Mouse (Mus musculus): Measurements from ENCODE around the gene Olfr963.
"Not testable (repeated sequence)": the region's sequence is repeated elsewhere in the genome, so short reads cannot be mapped to it uniquely, and the experiment has no call there.

Olfr963 gene

DNA sequence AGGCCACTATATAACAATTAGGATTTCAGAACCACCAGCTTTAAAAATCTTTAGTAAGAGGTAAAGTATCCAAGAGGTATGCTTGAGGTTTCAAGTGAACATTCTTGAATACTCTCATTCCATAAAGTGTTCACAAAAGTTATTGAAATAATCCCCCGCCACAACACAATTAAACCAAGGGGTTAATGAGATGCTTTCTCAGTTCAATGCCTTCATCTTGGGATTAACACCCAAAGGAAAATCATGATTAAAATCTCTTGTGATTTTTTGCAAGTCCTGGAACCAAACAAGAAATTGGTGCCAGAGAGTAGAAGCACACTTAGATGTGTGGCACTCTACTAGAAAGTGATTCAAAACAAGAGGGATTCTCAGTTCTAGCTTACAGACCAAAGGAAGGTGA lies at the start of gene Olfr963:
Olfr963 (plus strand) TSS at position 301 of the 400 bp plus-strand sequence.
- DNase-seq: no peak

GRCm38 (mm10) chr9:39621073-39621472 lies 45.9 kb upstream of the Olfr963 start, which contains the start of gene Olfr960:
TSS of gene Olfr960 (plus strand) at chr9:39621373.
- no peak for DNase-seq

- DNase-seq: no peak
These were observed 43.2 kb upstream of the Olfr963 start for GRCm38 (mm10) chr9:39623783-39624182.

- peak; percentile 44 for DNase-seq
These were observed 42.3 kb upstream of the Olfr963 start for GRCm38 (mm10) chr9:39624711-39625110.

- no peak for DNase-seq
These were observed 37.9 kb upstream of the Olfr963 start for GRCm38 (mm10) chr9:39629069-39629468.

GRCm38 (mm10) chr9:39633913-39634594 lies 33.0 kb upstream of the Olfr963 start:
- peak; percentile 52 for DNase-seq

DNA sequence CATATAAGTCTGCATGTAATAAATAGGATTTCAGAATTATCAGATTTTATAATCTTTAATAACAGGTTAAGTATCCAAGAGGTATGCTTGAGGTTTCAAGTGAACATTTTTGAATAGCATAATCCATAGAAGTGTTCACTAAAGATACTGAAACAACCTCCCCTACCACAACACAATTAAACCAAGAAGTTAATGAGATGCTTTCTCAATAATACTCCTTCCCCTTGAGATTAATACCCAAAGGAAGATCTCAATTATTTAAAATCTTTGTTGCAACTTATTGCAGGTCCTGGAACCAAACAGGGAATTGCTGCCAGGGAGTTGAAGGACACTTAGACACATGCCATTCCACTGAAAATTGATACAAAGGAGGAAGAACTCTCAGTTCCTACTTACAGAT lies 22.2 kb upstream of the Olfr963 start, which contains the start of gene Olfr961:
Olfr961 (plus strand) TSS at position 301 of the 400 bp plus-strand sequence.
- DNase-seq: no peak

DNA sequence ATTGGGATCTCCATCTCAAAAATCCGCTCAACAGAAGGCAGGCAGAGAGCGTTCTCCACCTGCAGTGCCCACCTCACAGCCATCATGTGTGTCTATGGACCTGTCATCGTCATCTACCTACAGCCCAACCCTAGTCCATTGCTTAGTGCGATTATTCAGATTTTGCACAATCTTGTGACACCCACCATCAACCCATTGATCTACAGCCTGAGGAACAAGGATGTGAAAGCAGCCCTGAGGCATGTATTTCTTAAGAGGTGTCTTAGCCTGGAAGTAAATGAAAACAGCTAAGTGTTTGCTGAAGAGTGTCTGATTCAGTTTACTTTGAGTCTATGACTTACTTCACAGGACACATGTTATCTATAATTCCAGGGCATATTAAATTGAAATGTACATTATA lies 19.6 kb upstream of the Olfr963 start:
- no peak for DNase-seq

DNA sequence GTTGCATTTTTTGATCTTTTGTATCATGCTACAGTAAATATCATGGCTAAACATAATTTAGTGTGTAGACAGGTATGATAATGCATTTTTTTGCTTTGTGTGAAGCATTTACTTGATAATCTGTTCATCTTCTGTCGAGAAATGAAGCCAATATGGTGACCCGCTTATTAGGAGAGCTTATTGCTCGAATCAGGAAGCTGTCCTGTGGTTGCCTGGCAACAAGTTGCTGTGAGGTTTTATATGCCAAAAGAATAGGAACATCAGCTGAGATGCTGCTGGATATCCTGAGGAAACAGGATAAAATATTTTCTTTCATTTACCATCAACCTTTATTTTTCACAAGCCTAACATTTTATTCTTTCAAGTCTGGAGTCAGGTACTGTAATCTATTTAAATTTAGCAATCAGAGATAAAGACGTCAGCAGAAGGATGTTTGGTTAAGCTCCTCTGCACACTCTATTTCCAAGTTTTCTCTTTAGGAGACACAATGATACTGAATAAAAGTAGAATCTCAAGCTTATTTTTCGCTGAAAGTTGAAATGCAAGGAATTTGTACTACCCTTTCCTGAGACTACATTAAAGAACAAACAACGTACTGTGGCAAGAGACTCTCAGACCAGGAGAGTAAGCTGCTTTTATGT lies 12.1 kb upstream of the Olfr963 start:
- DNase-seq: no peak

- DNase-seq: no peak
These were observed 2.7 kb downstream of the Olfr963 start for GRCm38 (mm10) chr9:39669723-39670122.

DNA sequence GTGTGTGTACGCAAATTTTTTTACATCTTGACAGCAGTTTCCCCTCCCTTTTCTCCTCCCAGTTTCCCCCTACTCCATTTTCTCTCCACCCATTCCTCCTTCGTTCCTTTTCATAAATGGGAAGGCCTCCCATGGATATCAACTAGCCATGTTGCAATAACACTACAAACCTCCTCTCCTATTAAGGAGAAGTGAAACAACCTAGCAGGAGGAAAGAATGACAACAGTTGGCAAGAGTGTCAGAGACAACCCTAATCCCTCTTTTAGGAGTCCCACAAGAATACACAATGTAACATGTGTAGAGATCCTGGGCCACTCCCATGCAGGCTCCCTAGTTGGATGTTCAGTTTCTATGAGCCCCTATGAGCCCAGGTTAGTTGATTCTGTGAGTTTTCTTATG lies 7.8 kb downstream of the Olfr963 start:
- no peak for DNase-seq

GRCm38 (mm10) chr9:39678557-39678956 lies 11.6 kb downstream of the Olfr963 start:
- no peak for DNase-seq

DNA sequence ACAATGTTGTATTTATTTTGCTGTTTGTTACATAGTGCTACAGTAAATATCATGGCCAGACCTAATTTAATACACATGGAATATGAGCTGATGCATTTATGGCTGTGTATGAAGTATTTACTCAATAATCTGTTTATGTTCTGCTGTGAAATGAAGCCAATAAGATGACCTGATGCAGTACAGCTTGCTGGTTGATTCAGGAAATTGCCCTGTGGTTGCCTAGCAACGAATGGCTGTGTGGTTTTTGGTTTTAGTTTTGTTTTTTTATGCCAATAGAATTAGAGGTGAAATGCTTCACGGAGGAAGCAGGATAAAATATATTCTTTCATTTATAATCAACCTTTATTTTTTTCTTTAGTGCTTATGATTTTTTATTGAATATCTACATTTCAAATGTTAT lies 12.3 kb downstream of the Olfr963 start:
- DNase-seq: no peak

DNA sequence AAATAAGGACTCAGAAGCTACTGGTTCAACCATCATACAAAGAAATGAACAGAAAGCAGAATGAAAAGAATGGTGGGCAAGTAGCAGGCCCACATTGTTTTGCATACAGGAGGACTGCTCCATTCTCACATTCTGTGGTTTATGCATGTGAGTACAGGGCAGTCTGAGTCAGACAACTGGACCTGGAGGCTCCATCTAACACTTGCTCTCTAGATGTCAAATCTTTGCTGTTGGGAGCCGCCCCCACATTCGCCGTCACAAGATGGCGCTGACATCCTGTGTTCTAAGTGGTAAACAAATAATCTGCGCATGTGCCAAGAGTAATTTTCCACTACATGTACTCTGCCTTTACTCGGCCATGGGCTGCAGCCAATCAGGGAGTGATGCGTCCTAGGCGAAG lies 34.1 kb downstream of the Olfr963 start:
- not testable (repeated sequence) for DNase-seq

DNA sequence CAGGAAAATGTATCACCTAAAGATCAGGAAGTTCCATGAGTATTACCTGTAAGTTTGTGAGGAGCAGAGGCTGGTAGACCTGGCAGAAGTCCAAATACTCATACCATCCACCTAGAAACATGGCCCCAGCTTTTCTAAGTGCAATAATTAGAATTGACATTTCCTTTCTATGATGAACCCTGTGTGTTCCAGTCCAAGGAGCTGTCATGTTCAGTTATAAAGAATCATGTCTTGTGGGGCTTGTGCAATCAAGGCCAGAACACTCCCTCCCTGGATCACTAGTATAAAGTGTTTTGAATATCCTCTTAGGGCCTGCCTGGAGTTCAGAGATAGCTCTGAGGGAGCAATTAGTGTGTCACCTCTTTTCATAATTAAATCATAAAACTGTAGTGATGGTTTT lies 40.0 kb downstream of the Olfr963 start, which contains the start of gene Olfr149:
Olfr149 (minus strand) TSS at position 101 of the 400 bp plus-strand sequence.
- DNase-seq: no peak

DNA sequence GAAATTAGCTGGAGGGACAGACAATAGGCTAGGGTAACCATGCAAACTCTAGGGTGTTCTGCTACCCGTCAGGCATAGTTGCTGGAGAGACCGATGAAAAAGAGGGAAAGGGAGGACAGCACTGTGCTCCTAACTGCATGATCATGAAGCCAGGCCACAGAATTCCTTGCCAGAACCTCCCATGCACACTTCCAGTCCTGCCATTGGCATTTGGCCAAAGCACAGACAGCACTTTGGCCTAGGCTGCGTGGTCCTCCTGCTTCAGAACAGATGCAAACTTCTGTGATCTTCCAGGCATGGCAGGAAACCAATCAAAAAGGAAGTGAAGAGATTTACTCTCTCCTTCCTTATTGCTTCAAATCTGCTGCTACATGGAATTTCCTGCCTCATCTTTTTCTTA lies 42.0 kb downstream of the Olfr963 start:
- DNase-seq: peak; percentile 87

DNA sequence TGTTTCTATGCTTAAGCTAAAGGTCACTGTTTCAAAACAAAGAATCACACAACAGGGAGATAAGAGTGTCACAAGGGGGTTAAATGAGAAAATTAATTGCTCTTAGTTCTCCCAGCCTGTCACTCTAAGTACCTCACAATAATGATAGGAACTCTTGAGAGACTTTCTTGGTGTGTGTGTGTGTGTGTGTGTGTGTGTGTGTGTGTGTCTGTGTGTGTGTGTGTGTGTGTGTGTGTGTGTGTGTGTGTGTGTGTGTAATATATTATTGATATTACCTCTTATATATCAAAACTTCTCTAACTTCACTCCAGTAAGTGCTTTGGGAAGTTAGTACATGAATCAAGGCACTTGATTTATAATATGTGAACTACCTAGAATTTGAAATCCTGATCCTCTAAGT lies 44.0 kb downstream of the Olfr963 start, which contains the start of gene Olfr965:
Olfr965 (plus strand) TSS at position 301 of the 400 bp plus-strand sequence.
- DNase-seq: no peak
